Mouse (Mus musculus): ENCODE measurements around the gene Prss40. TPM values are rescaled to one million over a fixed set of nuclear protein-coding genes. Genes with fewer than 3 reads are reported as not detected.
"Not testable (repeated sequence)": the region's sequence is repeated elsewhere in the genome, so short reads cannot be mapped to it uniquely, and the experiment has no call there.

The Prss40 gene
- polyA plus RNA-seq, 1 experiment from 2014 or later = not detected

- H3K9ac ChIP-seq (ENCODE audit: low read depth, low read length); ATAC-seq; H3K27me3 ChIP-seq (replicated peaks; ENCODE audit: control insufficient read depth, insufficient read depth, low read length); H3K36me3 ChIP-seq (ENCODE audit: control insufficient read depth, insufficient read depth, low read length); H3K9me3 ChIP-seq (ENCODE audit: control insufficient read depth, low read length); H3K4me1 ChIP-seq (ENCODE audit: control insufficient read depth, insufficient read depth, low read length); H3K27ac ChIP-seq (ENCODE audit: low read length); H3K4me3 ChIP-seq (ENCODE audit: low read length); H3K4me2 ChIP-seq (ENCODE audit: low read depth, low read length): not testable (repeated sequence)
- WGBS = 45% methylated on average over 6 of the region's 6 CpGs
Observed at GRCm38 (mm10) chr1:34517297-34517696, 43.4 kb downstream of the Prss40 start.

- H3K4me2 ChIP-seq (ENCODE audit: low read depth, low read length) = no peak overlapping the region
- H3K4me3 ChIP-seq (ENCODE audit: low read length) = no peak overlapping the region
- 0 out of 2 replicates have a peak, but pooled peaks cover 5% of the 10 kb centered on the region for H3K9me3 ChIP-seq (ENCODE audit: control insufficient read depth, low read length)
- H3K27me3 ChIP-seq (replicated peaks; ENCODE audit: control insufficient read depth, insufficient read depth, low read length) = no peaks in the 10 kb centered on the region
- H3K27ac ChIP-seq (ENCODE audit: low read length) = no peak overlapping the region
- no peak overlapping the region for H3K9ac ChIP-seq (ENCODE audit: low read depth, low read length)
- no peaks in the 10 kb centered on the region for H3K36me3 ChIP-seq (ENCODE audit: control insufficient read depth, insufficient read depth, low read length)
- H3K4me1 ChIP-seq (ENCODE audit: control insufficient read depth, insufficient read depth, low read length) = no peaks in the 10 kb centered on the region
- no peak for ATAC-seq
- 32% methylated on average over 5 of the region's 5 CpGs for WGBS
Observed at GRCm38 (mm10) chr1:34516595-34516994, 44.1 kb downstream of the Prss40 start.

- Histone ChIP-seq H3K27me3 (replicated peaks; ENCODE audit: control insufficient read depth, insufficient read depth, low read length) (no peaks in the 10 kb centered on the region), H3K27ac (ENCODE audit: low read length) (no peak overlapping the region), H3K4me3 (ENCODE audit: low read length) (no peak overlapping the region), H3K36me3 (ENCODE audit: control insufficient read depth, insufficient read depth, low read length) (no peaks in the 10 kb centered on the region), H3K4me1 (ENCODE audit: control insufficient read depth, insufficient read depth, low read length) (no peaks in the 10 kb centered on the region), H3K9me3 (ENCODE audit: control insufficient read depth, low read length) (0 out of 2 replicates have a peak, but pooled peaks cover 5% of the 10 kb centered on the region), H3K9ac (ENCODE audit: low read depth, low read length) (no peak overlapping the region), H3K4me2 (ENCODE audit: low read depth, low read length) (no peak overlapping the region)
- 70% methylated on average over 4 of the region's 4 CpGs for WGBS
- no peak for ATAC-seq
Observed at GRCm38 (mm10) chr1:34513068-34513467, 47.7 kb downstream of the Prss40 start.

GRCm38 (mm10) chr1:34511027-34511426 lies 49.7 kb downstream of the Prss40 start:
- no peak overlapping the region for H3K4me2 ChIP-seq (ENCODE audit: low read depth, low read length)
- no peak for ATAC-seq
- H3K27ac ChIP-seq (ENCODE audit: low read length) = no peak overlapping the region
- H3K4me1 ChIP-seq (ENCODE audit: control insufficient read depth, insufficient read depth, low read length) = no peaks in the 10 kb centered on the region
- H3K27me3 ChIP-seq (replicated peaks; ENCODE audit: control insufficient read depth, insufficient read depth, low read length) = no peaks in the 10 kb centered on the region
- no peaks in the 10 kb centered on the region for H3K9me3 ChIP-seq (ENCODE audit: control insufficient read depth, low read length)
- no peak overlapping the region for H3K4me3 ChIP-seq (ENCODE audit: low read length)
- H3K36me3 ChIP-seq (ENCODE audit: control insufficient read depth, insufficient read depth, low read length) = no peaks in the 10 kb centered on the region
- H3K9ac ChIP-seq (ENCODE audit: low read depth, low read length) = no peak overlapping the region
- 4% methylated on average over 3 of the region's 3 CpGs for WGBS

- H3K9me3 ChIP-seq (ENCODE audit: control insufficient read depth, low read length) = no peaks in the 10 kb centered on the region
- WGBS = 10% methylated on average over 7 of the region's 7 CpGs
- no peak overlapping the region for H3K27ac ChIP-seq (ENCODE audit: low read length)
- H3K27me3 ChIP-seq (replicated peaks; ENCODE audit: control insufficient read depth, insufficient read depth, low read length) = no peaks in the 10 kb centered on the region
- no peak for ATAC-seq
- H3K4me2 ChIP-seq (ENCODE audit: low read depth, low read length) = no peak overlapping the region
- H3K9ac ChIP-seq (ENCODE audit: low read depth, low read length) = no peak overlapping the region
- no peaks in the 10 kb centered on the region for H3K36me3 ChIP-seq (ENCODE audit: control insufficient read depth, insufficient read depth, low read length)
- no peak overlapping the region for H3K4me3 ChIP-seq (ENCODE audit: low read length)
- no peaks in the 10 kb centered on the region for H3K4me1 ChIP-seq (ENCODE audit: control insufficient read depth, insufficient read depth, low read length)
Observed at GRCm38 (mm10) chr1:34510575-34510981, 50.2 kb downstream of the Prss40 start.

GRCm38 (mm10) chr1:34507986-34508385 lies 52.8 kb downstream of the Prss40 start:
- Histone ChIP-seq H3K36me3 (ENCODE audit: control insufficient read depth, insufficient read depth, low read length) (no peaks in the 10 kb centered on the region), H3K9ac (ENCODE audit: low read depth, low read length) (no peak overlapping the region)
- 82% methylated on average over 3 of the region's 3 CpGs for WGBS

GRCm38 (mm10) chr1:34505970-34506551 lies 54.7 kb downstream of the Prss40 start:
- Histone ChIP-seq H3K27ac (ENCODE audit: low read length) (no peak overlapping the region), H3K4me3 (ENCODE audit: low read length) (no peak overlapping the region), H3K9me3 (ENCODE audit: control insufficient read depth, low read length) (no peaks in the 10 kb centered on the region), H3K36me3 (ENCODE audit: control insufficient read depth, insufficient read depth, low read length) (no peaks in the 10 kb centered on the region), H3K4me2 (ENCODE audit: low read depth, low read length) (no peak overlapping the region), H3K9ac (ENCODE audit: low read depth, low read length) (no peak overlapping the region), H3K27me3 (replicated peaks; ENCODE audit: control insufficient read depth, insufficient read depth, low read length) (no peaks in the 10 kb centered on the region), H3K4me1 (ENCODE audit: control insufficient read depth, insufficient read depth, low read length) (no peaks in the 10 kb centered on the region)
- ATAC-seq = no peak
- 80% methylated on average over 4 of the region's 4 CpGs for WGBS

More at GRCm38 (mm10) chr1:34507986-34508385, 52.8 kb downstream of the Prss40 start:
- Histone ChIP-seq H3K27ac (ENCODE audit: low read length) (no peak overlapping the region), H3K4me1 (ENCODE audit: control insufficient read depth, insufficient read depth, low read length) (no peaks in the 10 kb centered on the region), H3K4me2 (ENCODE audit: low read depth, low read length) (no peak overlapping the region), H3K4me3 (ENCODE audit: low read length) (no peak overlapping the region), H3K27me3 (replicated peaks; ENCODE audit: control insufficient read depth, insufficient read depth, low read length) (no peaks in the 10 kb centered on the region), H3K9me3 (ENCODE audit: control insufficient read depth, low read length) (no peaks in the 10 kb centered on the region)
- ATAC-seq = no peak

GRCm38 (mm10) chr1:34505307-34505706 lies 55.4 kb downstream of the Prss40 start:
- no peak overlapping the region for H3K9ac ChIP-seq (ENCODE audit: low read depth, low read length)
- H3K4me3 ChIP-seq (ENCODE audit: low read length) = no peak overlapping the region
- 62% methylated on average over 7 of the region's 7 CpGs for WGBS
- H3K4me2 ChIP-seq (ENCODE audit: low read depth, low read length) = no peak overlapping the region
- no peaks in the 10 kb centered on the region for H3K9me3 ChIP-seq (ENCODE audit: control insufficient read depth, low read length)
- H3K4me1 ChIP-seq (ENCODE audit: control insufficient read depth, insufficient read depth, low read length) = no peaks in the 10 kb centered on the region
- no peak overlapping the region for H3K27ac ChIP-seq (ENCODE audit: low read length)
- no peaks in the 10 kb centered on the region for H3K36me3 ChIP-seq (ENCODE audit: control insufficient read depth, insufficient read depth, low read length)
- ATAC-seq = no peak
- H3K27me3 ChIP-seq (replicated peaks; ENCODE audit: control insufficient read depth, insufficient read depth, low read length) = no peaks in the 10 kb centered on the region

GRCm38 (mm10) chr1:34502991-34503390 lies 57.8 kb downstream of the Prss40 start:
- Histone ChIP-seq H3K9me3 (ENCODE audit: control insufficient read depth, low read length) (no peaks in the 10 kb centered on the region), H3K27ac (ENCODE audit: low read length) (no peak overlapping the region), H3K4me3 (ENCODE audit: low read length) (no peak overlapping the region), H3K27me3 (replicated peaks; ENCODE audit: control insufficient read depth, insufficient read depth, low read length) (no peaks in the 10 kb centered on the region), H3K4me1 (ENCODE audit: control insufficient read depth, insufficient read depth, low read length) (no peaks in the 10 kb centered on the region), H3K4me2 (ENCODE audit: low read depth, low read length) (no peak overlapping the region), H3K36me3 (ENCODE audit: control insufficient read depth, insufficient read depth, low read length) (no peaks in the 10 kb centered on the region), H3K9ac (ENCODE audit: low read depth, low read length) (no peak overlapping the region)
- WGBS = 61% methylated on average over 3 of the region's 3 CpGs
- ATAC-seq = no peak
